Mouse (Mus musculus) layer of hippocampus, adult 2 months (tissue): ENCODE measurements around the gene Ddx41. TPM values are rescaled to one million over a fixed set of nuclear protein-coding genes. Genes with fewer than 3 reads are reported as not detected.

Source experiments
- DNase-seq, 2 experiments: peaks; one replicate each; pipeline ENCODE4 v3.0.0; 2022; ENCODE audit warnings: low spot score in 2 of 2
- H3K27ac ChIP-seq: fragments of 200-600 bp; 2 replicates; pipeline ENCODE4 v1.8.1; 2022
- H3K4me3 ChIP-seq: fragments of 200-600 bp; 2 replicates; pipeline ENCODE4 v1.8.1; 2022; ENCODE audit warnings: mild to moderate bottlenecking
- CTCF ChIP-seq: fragments of 200-600 bp; conservative IDR thresholded peaks from 2 replicates; pipeline ENCODE4 v1.8.1; 2022; ENCODE audit warnings: antibody characterized with exemption, mild to moderate bottlenecking, moderate library complexity
- total RNA-seq, 2 experiments: library from RNA; stranded (reverse); gene quantifications; 2 replicates each; pipeline ENCODE4 v1.2.3; 2021

Ddx41 gene
- total RNA-seq, 2 experiments from 2014 or later: 56.2 to 60.6 TPM

- DNase-seq: no peak
- 0 out of 2 replicates have a peak overlapping the region, but pooled peaks have one; percentile 9 for H3K4me3 ChIP-seq
- TF ChIP-seq CTCF: no peak
- peak overlapping the region; percentile 68; the same call in 1 of the 2 replicates for H3K27ac ChIP-seq
These were observed 8.4 kb downstream of the Ddx41 start for GRCm38 (mm10) chr13:55527834-55528772.

- no peak for DNase-seq
- Histone ChIP-seq H3K4me3 (no peak overlapping the region), H3K27ac (peak overlapping the region; percentile 68; the same call in 1 of the 2 replicates)
- TF ChIP-seq CTCF: no peak
These were observed 9.2 kb downstream of the Ddx41 start for GRCm38 (mm10) chr13:55527212-55527611.

- DNase-seq: no peak
- TF ChIP-seq CTCF: no peak
- H3K27ac ChIP-seq: no peak overlapping the region
- no peak overlapping the region for H3K4me3 ChIP-seq
These were observed 10.5 kb downstream of the Ddx41 start for GRCm38 (mm10) chr13:55525733-55526553.

- Histone ChIP-seq H3K27ac (no peak overlapping the region), H3K4me3 (no peak overlapping the region)
- DNase-seq: no peak
- no peak for TF ChIP-seq CTCF
These were observed 12.4 kb downstream of the Ddx41 start for GRCm38 (mm10) chr13:55523951-55524600.

- H3K27ac ChIP-seq: peak overlapping the region; percentile 24; the same call in 1 of the 2 replicates
- no peak overlapping the region for H3K4me3 ChIP-seq
- TF ChIP-seq CTCF: no peak
- no peak for DNase-seq
These were observed 13.2 kb downstream of the Ddx41 start for GRCm38 (mm10) chr13:55523278-55523677.

GRCm38 (mm10) chr13:55522730-55523129 is 13.7 kb downstream of the Ddx41 start:
- no peak for DNase-seq
- peak overlapping the region; percentile 24; the same call in 1 of the 2 replicates for H3K27ac ChIP-seq
- H3K4me3 ChIP-seq: no peak overlapping the region
- no peak for TF ChIP-seq CTCF

GRCm38 (mm10) chr13:55519606-55520005 is 16.9 kb downstream of the Ddx41 start:
- no peak for DNase-seq
- H3K27ac ChIP-seq: no peak overlapping the region
- no peak for TF ChIP-seq CTCF
- H3K4me3 ChIP-seq: no peak overlapping the region

- peak; percentile 96 for TF ChIP-seq CTCF
- H3K4me3 ChIP-seq: no peak overlapping the region
- DNase-seq: peak; percentile 86 to 95
- no peak overlapping the region for H3K27ac ChIP-seq
These were observed 19.5 kb downstream of the Ddx41 start for GRCm38 (mm10) chr13:55516955-55517354.

GRCm38 (mm10) chr13:55513828-55514227 is 22.6 kb downstream of the Ddx41 start:
- DNase-seq: no peak
- 0 out of 2 replicates have a peak, but pooled peaks have one; percentile 13 for TF ChIP-seq CTCF
- Histone ChIP-seq H3K4me3 (peak overlapping the region; percentile 87), H3K27ac (peak overlapping the region; percentile 98)

GRCm38 (mm10) chr13:55513111-55513748 is 23.2 kb downstream of the Ddx41 start, which contains the start of gene Pdlim7:
Gene Pdlim7 (minus strand): TSS chr13:55513676.
- DNase-seq: peak; percentile 75 to 82
- peak; percentile 98 for TF ChIP-seq CTCF
- Histone ChIP-seq H3K27ac (peak within 1 kb of the TSS; percentile 98), H3K4me3 (peak within 1 kb of the TSS; percentile 87)

- H3K4me3 ChIP-seq: peak overlapping the region; percentile 87
- DNase-seq: no peak
- peak overlapping the region; percentile 98 for H3K27ac ChIP-seq
- TF ChIP-seq CTCF: no peak
These were observed 24.0 kb downstream of the Ddx41 start for GRCm38 (mm10) chr13:55512379-55513031.
